ENCODE assay signal across 11 mouse cellular contexts in the genomic region with DNA sequence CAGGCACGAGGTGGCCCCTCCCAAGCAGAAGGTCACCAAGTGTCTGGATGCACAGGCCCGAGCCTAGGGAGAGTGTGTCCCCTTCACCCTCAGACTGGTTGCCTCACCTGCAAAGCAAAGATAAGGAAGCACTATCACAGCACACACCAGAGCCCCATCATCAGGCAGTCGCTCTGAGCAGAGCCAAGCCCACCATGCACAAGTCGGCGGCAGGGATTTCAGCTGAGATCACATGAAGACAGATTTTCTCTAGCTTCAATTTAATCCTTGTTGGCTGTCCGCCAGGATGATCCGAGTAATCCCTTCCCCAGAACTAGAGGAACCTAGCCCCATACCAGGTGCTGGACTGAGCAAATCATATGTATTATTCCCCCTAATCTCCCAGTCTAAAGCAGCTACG.
DNase-seq lines count a peak whose midpoint lies in the region; ATAC-seq and TF ChIP-seq lines count a peak whose summit lies in the region.
"Had no signal": no experiment of that assay in that cellular context is flagged by ENCODE, and none has a peak within 500 bp of the region (broad histone marks: within the 10 kb centered on the region; RNA-seq: fewer than 3 reads in every experiment).

No protein-coding gene starts in this region.

- WGBS in neural tube, embryonic 13.5 days: 76% methylated on average over 8 of the region's 8 CpGs
- WGBS in liver, embryonic 14.5 days (ENCODE audit: insufficient replicate concordance): 38% methylated on average over 8 of the region's 8 CpGs
- WGBS in stomach, embryonic 16.5 days: 35% methylated on average over 8 of the region's 8 CpGs

- TF ChIP-seq CTCF in liver, embryonic 14.5 days (IDR thresholded peaks at IDR 0.05; ENCODE audit: low read depth): no peak

- H3K27ac ChIP-seq in neural tube, embryonic 13.5 days (replicated peaks): 0 out of 2 replicates have a peak overlapping the region, but pooled peaks have one; percentile 13
- no peak overlapping the region for H3K27ac ChIP-seq in liver, embryonic 14.5 days
- no peak overlapping the region for H3K27ac ChIP-seq in stomach, embryonic 16.5 days (ENCODE audit: low read length)
- H3K27ac ChIP-seq: hindbrain, embryonic 15.5 days; neural tube, embryonic 12.5 days had no signal

- no peaks in the 10 kb centered on the region for H3K27me3 ChIP-seq in neural tube, embryonic 13.5 days
- no peaks in the 10 kb centered on the region for H3K27me3 ChIP-seq in liver, embryonic 14.5 days (ENCODE audit: control insufficient read depth, insufficient read depth, low read length)
- no peaks in the 10 kb centered on the region for H3K27me3 ChIP-seq in stomach, embryonic 16.5 days (ENCODE audit: control insufficient read depth, insufficient read depth, low read length)
- H3K27me3 ChIP-seq: hindbrain, embryonic 15.5 days; neural tube, embryonic 12.5 days had no signal

- ATAC-seq in cerebellum, adult (ENCODE audit: insufficient number of reproducible peaks, low FRiP score, low TSS enrichment): no peak
- no peak for ATAC-seq in neural tube, embryonic 13.5 days (ENCODE audit: low read depth)
- peak; percentile 54; the same call in 1 of the 2 replicates for ATAC-seq in liver, embryonic 14.5 days (ENCODE audit: insufficient read depth)
- ATAC-seq in stomach, embryonic 16.5 days (ENCODE audit: insufficient read depth, low FRiP score): peak; percentile 41; the same call in 1 of the 2 replicates

- no peak for TF ChIP-seq EP300 in liver, embryonic 14.5 days (IDR thresholded peaks at IDR 0.05; ENCODE audit: low read depth)

- H3K4me1 ChIP-seq in neural tube, embryonic 13.5 days (replicated peaks): peaks cover 37% of the 10 kb centered on the region
- peaks cover 0 to 4% of the 10 kb centered on the region in 2 experiments; a peak in 2 of 4 replicates for H3K4me1 ChIP-seq in liver, embryonic 14.5 days (replicated peaks; ENCODE audit: control insufficient read depth in 2 of 2, insufficient read depth in 2 of 2, low read length in 1 of 2)
- H3K4me1 ChIP-seq in stomach, embryonic 16.5 days (ENCODE audit: control insufficient read depth, insufficient read depth, low read length): peaks cover 20% of the 10 kb centered on the region; the same call in 1 of the 2 replicates

- H3K36me3 ChIP-seq in neural tube, embryonic 13.5 days: no peaks in the 10 kb centered on the region
- no peaks in the 10 kb centered on the region for H3K36me3 ChIP-seq in liver, embryonic 14.5 days (replicated peaks; ENCODE audit: control insufficient read depth, insufficient read depth, low read depth)
- no peaks in the 10 kb centered on the region for H3K36me3 ChIP-seq in stomach, embryonic 16.5 days (ENCODE audit: control insufficient read depth, insufficient read depth, low read length)
- H3K36me3 ChIP-seq: hindbrain, embryonic 15.5 days; neural tube, embryonic 12.5 days had no signal

- H3K4me2 ChIP-seq in neural tube, embryonic 13.5 days: no peak overlapping the region
- no peak overlapping the region for H3K4me2 ChIP-seq in liver, embryonic 14.5 days (ENCODE audit: low read depth)
- H3K4me2 ChIP-seq in stomach, embryonic 16.5 days (ENCODE audit: low read depth, low read length): no peak overlapping the region
- H3K4me2 ChIP-seq: hindbrain, embryonic 15.5 days; neural tube, embryonic 12.5 days had no signal

- no peaks in the 10 kb centered on the region for H3K9me3 ChIP-seq in neural tube, embryonic 13.5 days
- no peaks in the 10 kb centered on the region for H3K9me3 ChIP-seq in liver, embryonic 14.5 days (ENCODE audit: control insufficient read depth, low read length)
- H3K9me3 ChIP-seq in stomach, embryonic 16.5 days (replicated peaks; ENCODE audit: control insufficient read depth, low read length): no peaks in the 10 kb centered on the region
- H3K9me3 ChIP-seq: hindbrain, embryonic 15.5 days; neural tube, embryonic 12.5 days had no signal

- intact Hi-C loops in heart, postnatal 14 days (cut with DNase I): no loop called here

- no peak overlapping the region for H3K9ac ChIP-seq in neural tube, embryonic 13.5 days
- no peak overlapping the region for H3K9ac ChIP-seq in liver, embryonic 14.5 days (replicated peaks)
- no peak overlapping the region; the same call in 1 of the 2 replicates for H3K9ac ChIP-seq in stomach, embryonic 16.5 days (ENCODE audit: low read length)
- H3K9ac ChIP-seq: hindbrain, embryonic 15.5 days; neural tube, embryonic 12.5 days had no signal

- H3K4me3 ChIP-seq in neural tube, embryonic 13.5 days: no peak overlapping the region
- H3K4me3 ChIP-seq in liver, embryonic 14.5 days (ENCODE audit: insufficient read depth in 1 of 2, low read depth in 2 of 2, low read length in 2 of 2): no peak overlapping the region
- no peak overlapping the region for H3K4me3 ChIP-seq in stomach, embryonic 16.5 days (replicated peaks; ENCODE audit: low read length)
- H3K4me3 ChIP-seq: hindbrain, embryonic 15.5 days; neural tube, embryonic 12.5 days had no signal

- DNase-seq in cerebellum, postnatal 14 days: peak; percentile 56 to 71
- DNase-seq in neural tube, embryonic 10.5 days (ENCODE audit: extremely low spot score, low spot score): no peak
- DNase-seq in liver, embryonic 14.5 days (ENCODE audit: low read depth in 3 of 3, low spot score in 3 of 3): no peak
- no peak for DNase-seq in heart, postnatal 14 days
- DNase-seq in left cerebral cortex, adult 8-10 months (ENCODE audit: low spot score in 2 of 2): no peak
- DNase-seq: adrenal gland, adult 8-10 months had no signal

Comparison
In these comparisons a context has a peak if more than half of its experiments do, and no peak if none do; other contexts are left out.
1. DNase-seq: peak in cerebellum, postnatal 14 days (2 of 2); none in neural tube, embryonic 10.5 days (single experiment), liver, embryonic 14.5 days (0 of 3), heart, postnatal 14 days (0 of 2) and left cerebral cortex, adult 8-10 months (0 of 2).
2. ATAC-seq: peak in liver, embryonic 14.5 days (single experiment) and stomach, embryonic 16.5 days (single experiment); none in cerebellum, adult (single experiment) and neural tube, embryonic 13.5 days (single experiment).